Mouse (Mus musculus) midbrain, embryonic 13.5 days (tissue): Measurements from ENCODE around the gene Hist1h2af. TPM values are rescaled to one million over a fixed set of nuclear protein-coding genes. Genes with fewer than 3 reads are reported as not detected.

Experiments
- ATAC-seq: fragments of 200-750 bp; cut with Nextera tagmentation; 2 replicates; pipeline ENCODE4 v1.8.0; 2017; ENCODE audit warnings: mild to moderate bottlenecking, moderate TSS enrichment, moderate library complexity
- H3K27ac ChIP-seq: fragments of 300-500 bp; sonication (generic); 2 replicates; pipeline ENCODE4 v1.5.1; 2015; ENCODE audit warnings: inconsistent platforms, mild to moderate bottlenecking, moderate library complexity
- H3K27me3 ChIP-seq: fragments of 300-500 bp; sonication (generic); 2 replicates; pipeline ENCODE4 v1.6.1; 2015; ENCODE audit warnings: mild to moderate bottlenecking, inconsistent platforms
- H3K36me3 ChIP-seq: fragments of 300-500 bp; sonication (generic); 2 replicates; pipeline ENCODE4 v1.6.1; 2015; ENCODE audit warnings: mild to moderate bottlenecking, inconsistent platforms
- H3K4me1 ChIP-seq: fragments of 300-500 bp; sonication (generic); replicated peaks from 2 replicates; pipeline ENCODE4 v1.6.1; 2015; ENCODE audit warnings: inconsistent platforms
- H3K4me2 ChIP-seq: fragments of 300-500 bp; sonication (generic); replicated peaks from 2 replicates; pipeline ENCODE4 v1.6.1; 2015; ENCODE audit warnings: moderate library complexity, mild to moderate bottlenecking, inconsistent platforms
- H3K4me3 ChIP-seq: fragments of 300-500 bp; sonication (generic); replicated peaks from 2 replicates; pipeline ENCODE4 v1.5.1; 2015; ENCODE audit warnings: mild to moderate bottlenecking, inconsistent platforms
- H3K9ac ChIP-seq: fragments of 300-500 bp; sonication (generic); replicated peaks from 2 replicates; pipeline ENCODE4 v1.6.1; 2015; ENCODE audit warnings: mild to moderate bottlenecking, inconsistent platforms
- H3K9me3 ChIP-seq: fragments of 300-500 bp; sonication (generic); 2 replicates; pipeline ENCODE4 v1.6.1; 2016; ENCODE audit warnings: mild to moderate bottlenecking, inconsistent platforms
- WGBS: fragments of 180-500 bp; shearing (Covaris S2); methylation state at CpG from one replicate; pipeline ENCODE4 v1.1.7; 2015; 5-methylcytosine and 5-hydroxymethylcytosine counted together
- polyA plus RNA-seq: library from polyadenylated mRNA; unstranded; fragments of >200 nt; fragmentation: Nextera tagmentation; extraction: Ambion mirVana; gene quantifications from 2 replicates; pipeline ENCODE4 v1.2.1, GENCODE M21; 2015

The Hist1h2af gene
- polyA plus RNA-seq, 1 experiment from 2014 or later, result 3.0 TPM

GRCm38 (mm10) chr13:23516822-23517602 is 16.7 kb upstream of the Hist1h2af start:
- Histone ChIP-seq H3K4me1 (peaks cover 9% of the 10 kb centered on the region), H3K27ac (no peak overlapping the region; the same call in 1 of the 2 replicates), H3K27me3 (no peaks in the 10 kb centered on the region), H3K9ac (no peak overlapping the region; the same call in 1 of the 2 replicates), H3K4me2 (peak overlapping the region; percentile 69), H3K9me3 (no peaks in the 10 kb centered on the region), H3K36me3 (no peaks in the 10 kb centered on the region), H3K4me3 (peak overlapping the region; percentile 51)
- WGBS, result under 1% methylated on average over 19 of the region's 19 CpGs
- peak; percentile 53; the same call in 1 of the 2 replicates for ATAC-seq

GRCm38 (mm10) chr13:23517603-23518294 is 16.0 kb upstream of the Hist1h2af start:
- peak; percentile 89 for ATAC-seq
- no peak overlapping the region; the same call in 1 of the 2 replicates for H3K27ac ChIP-seq
- H3K9ac ChIP-seq, result no peak overlapping the region
- under 1% methylated on average over 27 of the region's 27 CpGs for WGBS
- no peaks in the 10 kb centered on the region for H3K27me3 ChIP-seq
- no peaks in the 10 kb centered on the region for H3K36me3 ChIP-seq
- H3K9me3 ChIP-seq, result no peaks in the 10 kb centered on the region
- peak overlapping the region; percentile 69 for H3K4me2 ChIP-seq
- peak overlapping the region; percentile 51 for H3K4me3 ChIP-seq
- H3K4me1 ChIP-seq, result peaks cover 9% of the 10 kb centered on the region

DNA sequence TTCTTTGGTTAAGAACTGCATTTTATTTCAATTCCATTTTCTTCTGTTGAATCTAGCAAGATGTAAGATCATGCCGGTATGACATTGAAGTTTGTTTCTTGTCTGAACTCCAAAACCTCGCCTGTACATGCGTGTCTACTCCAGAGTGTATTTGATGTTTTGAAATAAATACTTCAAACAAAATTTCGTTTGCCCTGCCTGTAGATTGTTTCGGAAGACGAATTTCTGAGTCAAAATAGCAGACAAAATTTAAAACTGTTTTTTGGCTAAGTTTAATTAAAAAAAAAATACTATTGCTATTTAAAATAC is 15.5 kb upstream of the Hist1h2af start:
- no peak overlapping the region for H3K27ac ChIP-seq
- H3K9ac ChIP-seq, result no peak overlapping the region
- H3K36me3 ChIP-seq, result no peaks in the 10 kb centered on the region
- peak overlapping the region; percentile 69 for H3K4me2 ChIP-seq
- no peaks in the 10 kb centered on the region for H3K9me3 ChIP-seq
- H3K4me1 ChIP-seq, result peaks cover 9% of the 10 kb centered on the region
- peak overlapping the region; percentile 51 for H3K4me3 ChIP-seq
- no peaks in the 10 kb centered on the region for H3K27me3 ChIP-seq
- no peak for ATAC-seq
- under 1% methylated on average over 6 of the region's 6 CpGs for WGBS

- no peak overlapping the region for H3K27ac ChIP-seq
Observed at GRCm38 (mm10) chr13:23518885-23519284, 14.8 kb upstream of the Hist1h2af start.

GRCm38 (mm10) chr13:23519416-23519815 is 14.3 kb upstream of the Hist1h2af start:
- H3K9ac ChIP-seq, result no peak overlapping the region
- H3K9me3 ChIP-seq, result no peaks in the 10 kb centered on the region
- H3K36me3 ChIP-seq, result no peaks in the 10 kb centered on the region
- peaks cover 9% of the 10 kb centered on the region for H3K4me1 ChIP-seq
- WGBS, result 0% methylated on average over 10 of the region's 10 CpGs
- H3K27me3 ChIP-seq, result no peaks in the 10 kb centered on the region
- H3K4me2 ChIP-seq, result peak overlapping the region; percentile 55
- ATAC-seq, result no peak
- no peak overlapping the region for H3K27ac ChIP-seq
- peak overlapping the region; percentile 38 for H3K4me3 ChIP-seq

More at GRCm38 (mm10) chr13:23518885-23519284, 14.8 kb upstream of the Hist1h2af start:
- WGBS, result 0% methylated on average over 6 of the region's 6 CpGs
- no peaks in the 10 kb centered on the region for H3K36me3 ChIP-seq
- peak overlapping the region; percentile 38 for H3K4me3 ChIP-seq
- no peaks in the 10 kb centered on the region for H3K9me3 ChIP-seq
- ATAC-seq, result no peak
- peak overlapping the region; percentile 55 for H3K4me2 ChIP-seq
- no peaks in the 10 kb centered on the region for H3K27me3 ChIP-seq
- H3K9ac ChIP-seq, result no peak overlapping the region
- H3K4me1 ChIP-seq, result peaks cover 9% of the 10 kb centered on the region

DNA sequence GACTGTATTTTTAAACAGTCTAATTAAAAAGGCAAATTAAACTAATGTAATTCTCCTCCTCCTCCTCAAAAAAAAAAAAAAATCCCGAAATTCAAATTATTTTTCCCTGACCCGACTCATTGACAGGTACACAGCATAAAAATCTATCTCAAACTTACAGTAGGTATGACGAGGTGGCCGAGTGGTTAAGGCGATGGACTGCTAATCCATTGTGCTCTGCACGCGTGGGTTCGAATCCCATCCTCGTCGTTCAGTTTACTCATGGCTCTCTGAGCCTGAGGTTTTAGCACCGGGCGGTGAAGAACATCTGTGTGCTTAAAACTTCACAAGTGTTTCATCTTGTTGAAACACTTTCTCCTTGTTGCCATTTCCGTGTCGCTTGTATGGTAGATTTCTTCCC is 12.0 kb upstream of the Hist1h2af start:
- under 1% methylated on average over 14 of the region's 14 CpGs for WGBS
- H3K27ac ChIP-seq, result no peak overlapping the region
- H3K9ac ChIP-seq, result no peak overlapping the region
- H3K9me3 ChIP-seq, result no peaks in the 10 kb centered on the region
- H3K27me3 ChIP-seq, result no peaks in the 10 kb centered on the region
- H3K4me2 ChIP-seq, result peak overlapping the region; percentile 25; the same call in 1 of the 2 replicates
- H3K36me3 ChIP-seq, result no peaks in the 10 kb centered on the region
- H3K4me1 ChIP-seq, result peaks cover 9% of the 10 kb centered on the region
- ATAC-seq, result no peak
- H3K4me3 ChIP-seq, result no peak overlapping the region

GRCm38 (mm10) chr13:23523976-23524375 is 9.7 kb upstream of the Hist1h2af start:
- Histone ChIP-seq H3K4me3 (no peak overlapping the region), H3K9me3 (no peaks in the 10 kb centered on the region), H3K4me2 (no peak overlapping the region), H3K27ac (no peak overlapping the region), H3K9ac (no peak overlapping the region), H3K4me1 (peaks cover 12% of the 10 kb centered on the region), H3K27me3 (no peaks in the 10 kb centered on the region), H3K36me3 (no peaks in the 10 kb centered on the region)
- 37% methylated on average over 5 of the region's 5 CpGs for WGBS
- no peak for ATAC-seq

DNA sequence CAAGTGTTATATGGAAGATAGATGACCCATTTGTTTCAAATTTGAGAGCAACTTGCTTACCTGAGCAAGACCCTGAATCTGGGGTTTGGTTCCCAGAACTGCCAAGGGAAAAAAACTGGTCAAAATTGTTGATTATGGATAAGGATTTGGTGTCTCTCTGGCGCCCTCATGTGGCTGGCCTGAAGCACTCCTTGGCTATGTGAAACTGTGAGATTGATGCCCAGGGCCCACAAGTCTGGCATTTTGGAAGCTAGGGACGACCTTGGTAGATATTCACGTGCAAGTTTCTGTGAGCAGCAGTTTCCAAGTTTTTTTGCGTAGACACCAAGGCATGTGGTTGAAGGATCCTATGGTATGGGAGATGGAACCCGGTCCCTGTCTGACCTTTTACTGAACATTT is 9.1 kb upstream of the Hist1h2af start:
- WGBS, result 10% methylated on average over 5 of the region's 5 CpGs

GRCm38 (mm10) chr13:23525901-23526300 is 7.8 kb upstream of the Hist1h2af start:
- 2% methylated on average over 10 of the region's 10 CpGs for WGBS
- H3K27me3 ChIP-seq, result no peaks in the 10 kb centered on the region
- peak overlapping the region; percentile 45 for H3K4me3 ChIP-seq
- no peak overlapping the region for H3K9ac ChIP-seq
- peaks cover 19% of the 10 kb centered on the region for H3K4me1 ChIP-seq
- H3K27ac ChIP-seq, result no peak overlapping the region
- H3K36me3 ChIP-seq, result no peaks in the 10 kb centered on the region
- peak overlapping the region; percentile 53 for H3K4me2 ChIP-seq
- H3K9me3 ChIP-seq, result no peaks in the 10 kb centered on the region
- ATAC-seq, result no peak

More for the DNA sequence above, 9.1 kb upstream of the Hist1h2af start:
- Histone ChIP-seq H3K9me3 (no peaks in the 10 kb centered on the region), H3K27me3 (no peaks in the 10 kb centered on the region), H3K9ac (no peak overlapping the region), H3K27ac (no peak overlapping the region), H3K4me2 (no peak overlapping the region), H3K36me3 (no peaks in the 10 kb centered on the region), H3K4me3 (no peak overlapping the region), H3K4me1 (peaks cover 15% of the 10 kb centered on the region)
- ATAC-seq, result peak; percentile 32; the same call in 1 of the 2 replicates

DNA sequence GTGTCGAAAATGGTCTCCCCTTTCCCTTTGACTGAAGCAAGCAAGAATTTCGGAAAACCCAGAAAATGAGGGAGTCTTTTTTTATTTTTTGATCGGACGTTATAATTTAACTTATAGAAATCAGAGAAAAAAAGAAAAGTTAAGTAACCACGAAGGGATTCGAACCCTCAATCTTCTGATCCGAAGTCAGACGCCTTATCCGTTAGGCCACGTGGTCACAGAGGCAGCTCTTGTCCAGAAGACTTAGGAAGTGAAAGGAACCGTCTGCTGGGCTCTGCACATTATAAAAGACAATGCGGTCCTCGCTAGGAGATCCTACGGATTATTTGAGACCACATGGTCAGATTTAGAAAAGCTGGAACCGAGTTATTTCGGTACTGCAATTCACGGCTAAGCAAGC is 7.4 kb upstream of the Hist1h2af start:
- Histone ChIP-seq H3K9me3 (no peaks in the 10 kb centered on the region), H3K27ac (peak overlapping the region; percentile 62), H3K27me3 (no peaks in the 10 kb centered on the region), H3K4me3 (peak overlapping the region; percentile 45), H3K4me1 (peaks cover 19% of the 10 kb centered on the region), H3K9ac (peak overlapping the region; percentile 64), H3K4me2 (peak overlapping the region; percentile 53), H3K36me3 (no peaks in the 10 kb centered on the region)
- under 1% methylated on average over 17 of the region's 17 CpGs for WGBS
- peak; percentile 40 for ATAC-seq

DNA sequence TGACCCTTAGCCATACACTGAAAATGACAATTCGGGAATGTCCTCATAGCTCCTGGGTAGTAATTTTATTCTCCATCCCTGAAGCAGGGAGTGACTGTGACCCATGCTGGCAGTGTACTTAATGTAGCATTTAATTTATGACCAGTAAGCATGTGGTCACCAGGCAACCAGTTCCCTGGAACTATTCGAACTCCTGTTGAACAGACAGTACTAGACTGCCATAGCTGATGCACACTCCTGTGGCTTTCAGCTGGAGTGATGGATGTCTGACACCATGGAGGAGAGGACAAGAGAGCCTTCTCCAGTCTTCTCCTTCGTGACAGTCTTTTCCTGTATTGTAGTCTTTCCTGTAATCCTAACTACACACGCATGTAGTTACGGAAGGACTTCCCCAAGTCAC is 4.7 kb upstream of the Hist1h2af start:
- Histone ChIP-seq H3K9me3 (no peaks in the 10 kb centered on the region), H3K27ac (no peak overlapping the region), H3K36me3 (no peaks in the 10 kb centered on the region), H3K9ac (no peak overlapping the region), H3K4me3 (no peak overlapping the region), H3K4me1 (peaks cover 36% of the 10 kb centered on the region), H3K27me3 (no peaks in the 10 kb centered on the region), H3K4me2 (no peak overlapping the region)
- WGBS, result 81% methylated on average over 5 of the region's 5 CpGs
- no peak for ATAC-seq

- Histone ChIP-seq H3K27me3 (no peaks in the 10 kb centered on the region), H3K9ac (peak overlapping the region; percentile 78), H3K9me3 (no peaks in the 10 kb centered on the region), H3K4me3 (peak overlapping the region; percentile 55), H3K4me1 (peaks cover 42% of the 10 kb centered on the region), H3K4me2 (peak overlapping the region; percentile 76), H3K27ac (peak overlapping the region; percentile 98), H3K36me3 (no peaks in the 10 kb centered on the region)
- WGBS, result 31% methylated on average over 2 of the region's 2 CpGs
- no peak for ATAC-seq
Observed at GRCm38 (mm10) chr13:23529480-23530165, 4.1 kb upstream of the Hist1h2af start.
